Comparison of ENCODE assay signal across 15 mouse cellular contexts in genomic region chr12:72389377-72390103, GRCm38 (mm10). TPM values are rescaled to one million over a fixed set of nuclear protein-coding genes. Genes with fewer than 3 reads are reported as not detected.
DNase-seq lines count a peak whose midpoint lies in the region; ATAC-seq lines count a peak whose summit lies in the region.
"Had no signal": no experiment of that assay in that cellular context is flagged by ENCODE, and none has a peak within 500 bp of the region (broad histone marks: within the 10 kb centered on the region; RNA-seq: fewer than 3 reads in every experiment).

No protein-coding gene starts in this region.

- no peak overlapping the region for H3K9ac ChIP-seq in forebrain, embryonic 15.5 days (replicated peaks)
- no peak overlapping the region for H3K9ac ChIP-seq in forebrain, embryonic 13.5 days
- H3K9ac ChIP-seq in hindbrain, embryonic 14.5 days = no peak overlapping the region
- H3K9ac ChIP-seq: limb, embryonic 15.5 days; midbrain, embryonic 12.5 days; neural tube, embryonic 13.5 days had no signal

- 0 out of 2 replicates have a peak, but pooled peaks have one; percentile 48 for ATAC-seq in forebrain, embryonic 15.5 days (replicated peaks)
- no peak for ATAC-seq in forebrain, embryonic 13.5 days
- ATAC-seq in hindbrain, embryonic 14.5 days (ENCODE audit: low FRiP score) = no peak

- no peak overlapping the region for H3K4me3 ChIP-seq in forebrain, embryonic 15.5 days
- no peak overlapping the region for H3K4me3 ChIP-seq in forebrain, embryonic 13.5 days
- H3K4me3 ChIP-seq in hindbrain, embryonic 14.5 days (replicated peaks; ENCODE audit: low read length) = no peak overlapping the region
- H3K4me3 ChIP-seq: heart, adult 2 months; limb, embryonic 15.5 days; midbrain, embryonic 12.5 days; neural tube, embryonic 13.5 days had no signal

- peaks cover 8% of the 10 kb centered on the region for H3K4me1 ChIP-seq in forebrain, embryonic 15.5 days
- H3K4me1 ChIP-seq in forebrain, embryonic 13.5 days = peaks cover 10% of the 10 kb centered on the region
- 0 out of 2 replicates have a peak, but pooled peaks cover 6% of the 10 kb centered on the region for H3K4me1 ChIP-seq in hindbrain, embryonic 14.5 days (replicated peaks; ENCODE audit: control insufficient read depth, insufficient read depth, low read length)
- H3K4me1 ChIP-seq: limb, embryonic 15.5 days had no signal

- no peak overlapping the region for H3K27ac ChIP-seq in forebrain, embryonic 15.5 days (replicated peaks)
- no peak overlapping the region for H3K27ac ChIP-seq in forebrain, embryonic 13.5 days
- peak overlapping the region; percentile 23 for H3K27ac ChIP-seq in hindbrain, embryonic 14.5 days
- H3K27ac ChIP-seq: heart, adult 2 months; limb, embryonic 15.5 days; midbrain, embryonic 12.5 days; neural tube, embryonic 13.5 days had no signal

- H3K36me3 ChIP-seq in forebrain, embryonic 15.5 days = no peaks in the 10 kb centered on the region
- no peaks in the 10 kb centered on the region for H3K36me3 ChIP-seq in forebrain, embryonic 13.5 days (ENCODE audit: poor library complexity, severe bottlenecking)
- H3K36me3 ChIP-seq in hindbrain, embryonic 14.5 days (replicated peaks; ENCODE audit: control insufficient read depth, insufficient read depth) = no peaks in the 10 kb centered on the region
- H3K36me3 ChIP-seq: limb, embryonic 15.5 days; midbrain, embryonic 12.5 days; neural tube, embryonic 13.5 days had no signal

- no peak overlapping the region for H3K4me2 ChIP-seq in forebrain, embryonic 15.5 days (replicated peaks)
- H3K4me2 ChIP-seq in forebrain, embryonic 13.5 days = no peak overlapping the region
- no peak overlapping the region for H3K4me2 ChIP-seq in hindbrain, embryonic 14.5 days (replicated peaks)
- H3K4me2 ChIP-seq: limb, embryonic 15.5 days; midbrain, embryonic 12.5 days; neural tube, embryonic 13.5 days had no signal

- intact Hi-C loops in left cerebral cortex, postnatal 4 days (cut with DNase I) = no loop called here

- no peaks in the 10 kb centered on the region for H3K27me3 ChIP-seq in forebrain, embryonic 15.5 days
- H3K27me3 ChIP-seq in forebrain, embryonic 13.5 days = no peaks in the 10 kb centered on the region
- H3K27me3 ChIP-seq in hindbrain, embryonic 14.5 days (ENCODE audit: control insufficient read depth, insufficient read depth, low read length) = no peaks in the 10 kb centered on the region
- H3K27me3 ChIP-seq: limb, embryonic 15.5 days; midbrain, embryonic 12.5 days; neural tube, embryonic 13.5 days had no signal

- DNase-seq in left cerebral cortex, postnatal 4 days = peak; percentile 37
- DNase-seq in left cerebral cortex, adult 8-10 months (ENCODE audit: low spot score in 2 of 2) = no peak
- peak; percentile 62 for DNase-seq in cerebellum, adult 11 months
- no peak for DNase-seq in hindbrain, embryonic 14.5 days (ENCODE audit: low spot score)
- no peak for DNase-seq in ovary, postnatal 14 days (ENCODE audit: low spot score)
- DNase-seq in gastrocnemius, adult 8-10 months (ENCODE audit: low spot score in 2 of 2) = no peak
- DNase-seq: adrenal gland, postnatal 14 days; heart, adult 2 months; right cerebral cortex, adult 18-20 months had no signal

- WGBS in forebrain, embryonic 15.5 days = 68% methylated on average over 14 of the region's 14 CpGs
- WGBS in forebrain, embryonic 13.5 days = 81% methylated on average over 14 of the region's 14 CpGs
- WGBS in hindbrain, embryonic 14.5 days = 78% methylated on average over 14 of the region's 14 CpGs

- no peaks in the 10 kb centered on the region for H3K9me3 ChIP-seq in forebrain, embryonic 15.5 days
- H3K9me3 ChIP-seq in forebrain, embryonic 13.5 days (replicated peaks) = no peaks in the 10 kb centered on the region
- no peaks in the 10 kb centered on the region for H3K9me3 ChIP-seq in hindbrain, embryonic 14.5 days (ENCODE audit: control insufficient read depth, low read length)
- H3K9me3 ChIP-seq: limb, embryonic 15.5 days; midbrain, embryonic 12.5 days; neural tube, embryonic 13.5 days had no signal

RNA-seq across cellular contexts. Expression of gene Rtn1, which starts 19.3 kb away (rescaled TPM):
- polyA plus RNA-seq in forebrain, embryonic 15.5 days (2015; fragmentation: Nextera tagmentation; extraction: Ambion mirVana) = 2,106 and 2,212 TPM in 2 replicates
- 1,241 and 1,349 TPM in 2 replicates for polyA plus RNA-seq in forebrain, embryonic 13.5 days (2015; fragmentation: Nextera tagmentation; extraction: Ambion mirVana)
- 1,000 to 10,000 TPM; 1,597 to 1,728 TPM for total RNA-seq in left cerebral cortex, postnatal 4 days (2021)
- 1,000 to 10,000 TPM; 1,330 to 1,358 (median 1,352) TPM for total RNA-seq in left cerebral cortex, adult 8-10 months (2022)
- polyA plus RNA-seq in hindbrain, embryonic 14.5 days (2014; fragmentation: Nextera tagmentation; extraction: Ambion mirVana) = 2,853 and 2,859 TPM in 2 replicates
- total RNA-seq in gastrocnemius, adult 8-10 months (2022) = 1 to 10 TPM; 1.1 to 3.2 (median 2.2) TPM
- total RNA-seq: hematopoietic stem cell, adult 5-6 weeks had no signal

RNA-seq across cellular contexts. Expression of gene Lrrc9, which starts 52.1 kb away (rescaled TPM):
- 3.3 and 3.9 TPM in 2 replicates for polyA plus RNA-seq in forebrain, embryonic 15.5 days (2015; fragmentation: Nextera tagmentation; extraction: Ambion mirVana)
- polyA plus RNA-seq in forebrain, embryonic 13.5 days (2015; fragmentation: Nextera tagmentation; extraction: Ambion mirVana) = 3.0 and 3.2 TPM in 2 replicates
- total RNA-seq in left cerebral cortex, postnatal 4 days (2021) = 1 to 10 TPM; 5.4 to 5.7 TPM
- total RNA-seq in left cerebral cortex, adult 8-10 months (2022) = 1 to 10 TPM; 4.0 to 5.7 (median 4.3) TPM
- 4.2 and 4.5 TPM in 2 replicates for polyA plus RNA-seq in hindbrain, embryonic 14.5 days (2014; fragmentation: Nextera tagmentation; extraction: Ambion mirVana)
- total RNA-seq in gastrocnemius, adult 8-10 months (2022) = under 1 TPM in 1 of 4 experiments, not detected in 3; 0.13 TPM

Comparison
In these comparisons a context has a peak if more than half of its experiments do, and no peak if none do; other contexts are left out.
1. DNase-seq: peak in left cerebral cortex, postnatal 4 days (single experiment) and cerebellum, adult 11 months (single experiment); none in left cerebral cortex, adult 8-10 months (0 of 2), hindbrain, embryonic 14.5 days (single experiment), ovary, postnatal 14 days (single experiment) and gastrocnemius, adult 8-10 months (0 of 2).
2. RNA of gene Rtn1, which starts 19.3 kb away (total RNA-seq): 1,597 to 1,728 TPM in left cerebral cortex, postnatal 4 days and 1,330 to 1,358 TPM in left cerebral cortex, adult 8-10 months; 1.1 to 3.2 TPM in gastrocnemius, adult 8-10 months; every median in the first group is over 100 times any median in the second.
3. RNA of gene Lrrc9, which starts 52.1 kb away (total RNA-seq): 5.4 to 5.7 TPM in left cerebral cortex, postnatal 4 days and 4.0 to 5.7 TPM in left cerebral cortex, adult 8-10 months; 0.13 TPM in gastrocnemius, adult 8-10 months; every median in the first group is over 4 times any median in the second.